Mouse (Mus musculus): ENCODE results near the gene Marveld2.

- TF ChIP-seq CTCF (IDR thresholded peaks at IDR 0.05; ENCODE audit: insufficient read depth, low read depth, low read length) (no peak), POLR2A (IDR thresholded peaks at IDR 0.05; ENCODE audit: insufficient read depth, low read depth, low read length) (no peak)
Observed at GRCm38 (mm10) chr13:100552009-100552368, 64.8 kb downstream of the Marveld2 start.
